Comparison of ENCODE assay signal across 8 mouse cellular contexts in the genomic region with DNA sequence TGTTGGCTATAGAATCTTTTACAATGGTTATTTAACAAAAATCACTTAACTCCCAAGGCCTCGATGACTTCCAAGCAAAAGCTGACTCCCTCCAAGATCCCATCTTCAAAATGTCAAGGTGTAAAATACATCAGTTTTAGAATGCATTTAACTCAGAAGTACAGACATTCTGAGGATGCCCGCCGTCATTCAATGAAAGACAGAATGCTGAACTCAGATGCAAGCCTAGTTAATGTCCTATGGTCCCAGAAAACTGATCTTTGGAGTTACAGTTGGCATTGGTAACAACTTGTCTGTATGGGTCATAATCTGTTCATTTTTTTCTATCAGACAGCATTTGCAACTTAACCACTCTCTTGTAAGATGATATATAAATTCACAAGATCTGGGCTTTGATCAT. TPM values are rescaled to one million over a fixed set of nuclear protein-coding genes. Genes with fewer than 3 reads are reported as not detected.
A peak's percentile ranks its signal among the peaks of the same experiment; 100 is the strongest.
DNase-seq lines count a peak whose midpoint lies in the region; ATAC-seq and TF ChIP-seq lines count a peak whose summit lies in the region.

No protein-coding gene starts in this region.

- intact Hi-C loops in gastrocnemius, postnatal 36 days (cut with DNase I) = loop anchor here (2.0 kb wide), 1 partner anchor 17 kb away; a partner anchor contains a TSS

- peak overlapping the region; percentile 55 for H3K9ac ChIP-seq in hindbrain, embryonic 12.5 days
- peak overlapping the region; percentile 46; the same call in 1 of the 2 replicates for H3K9ac ChIP-seq in midbrain, embryonic 11.5 days (ENCODE audit: low read length)

- H3K4me2 ChIP-seq in hindbrain, embryonic 12.5 days (replicated peaks) = peak overlapping the region; percentile 60
- peak overlapping the region; percentile 33 for H3K4me2 ChIP-seq in midbrain, embryonic 11.5 days

- H3K36me3 ChIP-seq in kidney, adult 2 months (ENCODE audit: control insufficient read depth, insufficient read depth, low read length) = no peaks in the 10 kb centered on the region; the same call in 1 of the 2 replicates
- peaks cover 17% of the 10 kb centered on the region for H3K36me3 ChIP-seq in hindbrain, embryonic 12.5 days
- no peaks in the 10 kb centered on the region for H3K36me3 ChIP-seq in midbrain, embryonic 11.5 days (ENCODE audit: control insufficient read depth, insufficient read depth, low read length)

- 74% methylated on average over 3 of the region's 3 CpGs for WGBS in kidney, adult 2 months
- 80% methylated on average over 3 of the region's 3 CpGs for WGBS in hindbrain, embryonic 12.5 days
- 86% methylated on average over 3 of the region's 3 CpGs for WGBS in midbrain, embryonic 11.5 days

- DNase-seq in kidney, adult 2 months = no peak
- DNase-seq in kidney, postnatal 36 days = no peak
- no peak for DNase-seq in midbrain, embryonic 11.5 days (ENCODE audit: low spot score, missing footprints)
- DNase-seq in Muller cell, postnatal 12 days (ENCODE audit: inconsistent ontology term) = no peak
- DNase-seq in gastrocnemius, postnatal 36 days = no peak
- no peak for DNase-seq in kidney, postnatal 10 days

- H3K27me3 ChIP-seq in kidney, adult 2 months (replicated peaks; ENCODE audit: control insufficient read depth, insufficient read depth, low read length) = no peaks in the 10 kb centered on the region
- no peaks in the 10 kb centered on the region for H3K27me3 ChIP-seq in hindbrain, embryonic 12.5 days
- no peaks in the 10 kb centered on the region for H3K27me3 ChIP-seq in midbrain, embryonic 11.5 days (ENCODE audit: control insufficient read depth, insufficient read depth, low read length)

- peak overlapping the region; percentile 38; the same call in 1 of the 2 replicates for H3K4me3 ChIP-seq in kidney, adult 2 months (ENCODE audit: insufficient read depth, low read depth, low read length)
- H3K4me3 ChIP-seq in bone marrow macrophage, adult 2 months (ENCODE audit: insufficient read depth, low read length) = peak overlapping the region; percentile 45
- H3K4me3 ChIP-seq in hindbrain, embryonic 12.5 days = peak overlapping the region; percentile 81
- no peak overlapping the region; the same call in 1 of the 2 replicates for H3K4me3 ChIP-seq in midbrain, embryonic 11.5 days (ENCODE audit: low read depth, low read length)

- no peak for ATAC-seq in hindbrain, embryonic 12.5 days (ENCODE audit: low FRiP score)
- ATAC-seq in midbrain, embryonic 11.5 days (ENCODE audit: low FRiP score) = no peak

- no peak for TF ChIP-seq POLR2A in kidney, adult 2 months (IDR thresholded peaks at IDR 0.05; ENCODE audit: low read depth, low read length)
- no peak for TF ChIP-seq POLR2A in bone marrow macrophage, adult 2 months (IDR thresholded peaks at IDR 0.05; ENCODE audit: borderline replicate concordance, low read depth, low read length)

- H3K4me1 ChIP-seq in kidney, adult 2 months (ENCODE audit: control insufficient read depth, insufficient read depth, low read length) = no peaks in the 10 kb centered on the region
- H3K4me1 ChIP-seq in bone marrow macrophage, adult 2 months (ENCODE audit: control insufficient read depth, insufficient read depth, low read length) = peaks cover 36% of the 10 kb centered on the region
- peaks cover 13% of the 10 kb centered on the region for H3K4me1 ChIP-seq in hindbrain, embryonic 12.5 days
- H3K4me1 ChIP-seq in midbrain, embryonic 11.5 days (ENCODE audit: control insufficient read depth, insufficient read depth, low read length) = peaks cover 7% of the 10 kb centered on the region; the same call in 1 of the 2 replicates

- no peaks in the 10 kb centered on the region for H3K9me3 ChIP-seq in hindbrain, embryonic 12.5 days (replicated peaks)
- no peaks in the 10 kb centered on the region for H3K9me3 ChIP-seq in midbrain, embryonic 11.5 days (ENCODE audit: control insufficient read depth, low read length)

- no peak for TF ChIP-seq CTCF in kidney, adult 2 months (conservative IDR thresholded peaks at IDR 0.05; ENCODE audit: insufficient read depth, insufficient read length, low read depth, low read length)
- TF ChIP-seq CTCF in bone marrow macrophage, adult 2 months (IDR thresholded peaks at IDR 0.05; ENCODE audit: low read depth, low read length) = no peak

- H3K27ac ChIP-seq in kidney, adult 2 months (ENCODE audit: insufficient read depth, low read depth, low read length) = peak overlapping the region; percentile 61
- peak overlapping the region; percentile 100 for H3K27ac ChIP-seq in bone marrow macrophage, adult 2 months (ENCODE audit: insufficient read depth, low read depth, low read length)
- H3K27ac ChIP-seq in hindbrain, embryonic 12.5 days = peak overlapping the region; percentile 92
- peak overlapping the region; percentile 75 for H3K27ac ChIP-seq in midbrain, embryonic 11.5 days (ENCODE audit: low read depth, low read length)

RNA-seq across cellular contexts. Expression of a gene that starts 0.6 kb away (rescaled TPM):
- polyA plus RNA-seq in kidney, adult 2 months (2012; rRNA removed) = 0.34 and 0.64 TPM in 2 replicates
- 25.8 and 33.0 TPM in 2 replicates for polyA plus RNA-seq in bone marrow macrophage, adult 2 months (2012; ENCODE audit: insufficient read depth, insufficient read length, missing spikeins)
- 33.5 and 33.8 TPM in 2 replicates for polyA plus RNA-seq in hindbrain, embryonic 12.5 days (2016; fragmentation: Nextera tagmentation; extraction: Ambion mirVana)
- polyA plus RNA-seq in midbrain, embryonic 11.5 days (2014; fragmentation: Nextera tagmentation; extraction: Ambion mirVana) = 47.7 and 48.1 TPM in 2 replicates
- total RNA-seq in gastrocnemius, postnatal 36 days (2021) = 1 to 10 TPM; 2.7 to 3.6 TPM

RNA-seq across cellular contexts. Expression of a gene that starts 0.7 kb away (rescaled TPM):
- polyA plus RNA-seq in kidney, adult 2 months (2012; rRNA removed) = 1.3 and 1.8 TPM in 2 replicates
- polyA plus RNA-seq in bone marrow macrophage, adult 2 months (2012; ENCODE audit: insufficient read depth, insufficient read length, missing spikeins) = 0.56 and 1.5 TPM in 2 replicates
- polyA plus RNA-seq in hindbrain, embryonic 12.5 days (2016; fragmentation: Nextera tagmentation; extraction: Ambion mirVana) = 0.41 and 0.51 TPM in 2 replicates
- 0.40 and 1.5 TPM in 2 replicates for polyA plus RNA-seq in midbrain, embryonic 11.5 days (2014; fragmentation: Nextera tagmentation; extraction: Ambion mirVana)
- total RNA-seq in gastrocnemius, postnatal 36 days (2021) = 1 to 10 TPM in 1 of 2 experiments, under 1 TPM in 1; 0.59 to 1.6 TPM

RNA-seq across cellular contexts. Expression of a gene that starts 17.6 kb away (rescaled TPM):
- polyA plus RNA-seq in kidney, adult 2 months (2012; rRNA removed) = 143 and 164 TPM in 2 replicates
- 112 and 116 TPM in 2 replicates for polyA plus RNA-seq in bone marrow macrophage, adult 2 months (2012; ENCODE audit: insufficient read depth, insufficient read length, missing spikeins)
- 33.2 and 36.5 TPM in 2 replicates for polyA plus RNA-seq in hindbrain, embryonic 12.5 days (2016; fragmentation: Nextera tagmentation; extraction: Ambion mirVana)
- polyA plus RNA-seq in midbrain, embryonic 11.5 days (2014; fragmentation: Nextera tagmentation; extraction: Ambion mirVana) = 19.3 and 20.8 TPM in 2 replicates
- total RNA-seq in gastrocnemius, postnatal 36 days (2021) = 10 to 100 TPM; 28.2 to 31.1 TPM

Comparison
In these comparisons a context has a peak if more than half of its experiments do, and no peak if none do; other contexts are left out.
1. RNA of a gene that starts 0.6 kb away (polyA plus RNA-seq): 47.7 to 48.1 TPM in midbrain, embryonic 11.5 days, 33.5 to 33.8 TPM in hindbrain, embryonic 12.5 days and 25.8 to 33.0 TPM in bone marrow macrophage, adult 2 months; 0.34 to 0.64 TPM in kidney, adult 2 months; every median in the first group is over 10 times any median in the second.
2. Peak in every context shown above with its lines, with median percentiles within 50 percentile points of each other: H3K27ac ChIP-seq.